Mouse (Mus musculus) spleen, adult 2 months (tissue): ENCODE measurements around the gene Xlr5c.

Source experiments
- CTCF ChIP-seq: fragments of 200-500 bp; IDR thresholded peaks from 2 replicates; pipeline ENCODE4 v1.5.1; 2011; ENCODE audit warnings: mild to moderate bottlenecking, inconsistent platforms; ENCODE audit not compliant: insufficient read depth, insufficient read length, insufficient replicate concordance; ENCODE audit errors: extremely low read depth
- POLR2A ChIP-seq: fragments of 200-500 bp; IDR thresholded peaks from 2 replicates; pipeline ENCODE4 v1.6.1; 2011; ENCODE audit warnings: low read depth, low read length, inconsistent platforms

DNA sequence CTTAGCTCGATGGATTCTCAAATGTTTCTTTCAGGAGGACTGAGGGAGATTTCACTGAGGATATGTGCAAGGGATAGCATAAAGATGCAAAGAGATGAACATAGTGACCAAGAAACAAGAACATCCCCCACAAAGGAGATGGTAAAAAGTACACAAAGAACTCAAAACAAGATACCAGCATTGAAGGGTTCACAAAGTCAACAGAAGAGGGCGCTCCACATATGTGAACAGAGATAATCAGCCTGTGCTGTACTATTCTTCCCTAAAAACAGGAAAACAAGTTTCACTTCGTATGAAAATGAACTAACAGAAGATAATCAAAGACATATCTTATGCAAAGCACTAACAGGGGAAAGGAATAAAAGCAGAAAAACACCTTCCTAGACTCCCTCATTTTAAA is 19.7 kb upstream of the Xlr5c start:
- no peak for TF ChIP-seq CTCF
- TF ChIP-seq POLR2A = no peak
